Mouse (Mus musculus) urinary bladder, adult 2 months (tissue): ENCODE results near the gene Col1a1. TPM values are rescaled to one million over a fixed set of nuclear protein-coding genes. Genes with fewer than 3 reads are reported as not detected.
"Not testable (repeated sequence)": the region's sequence is repeated elsewhere in the genome, so short reads cannot be mapped to it uniquely, and the experiment has no call there.

ENCODE experiments used
- DNase-seq: peaks from one replicate; pipeline ENCODE4 v3.0.0; 2022; ENCODE audit warnings: low spot score
- polyA plus RNA-seq: library from polyadenylated mRNA; depleted of rRNA; stranded (reverse); fragments of >200 nt; gene quantifications from 2 replicates; pipeline ENCODE4 v1.2.3, GENCODE M21; 2012

Col1a1 gene
- polyA plus RNA-seq, 1 experiment: 953 TPM

GRCm38 (mm10) chr11:94938296-94938695 is 2.3 kb downstream of the Col1a1 start:
- DNase-seq: no peak

GRCm38 (mm10) chr11:94939280-94939679 is 3.3 kb downstream of the Col1a1 start:
- DNase-seq: no peak

- no peak for DNase-seq
Measured at GRCm38 (mm10) chr11:94941121-94941520, 5.1 kb downstream of the Col1a1 start.

GRCm38 (mm10) chr11:94941776-94942175 is 5.8 kb downstream of the Col1a1 start:
- no peak for DNase-seq

- no peak for DNase-seq
Measured at GRCm38 (mm10) chr11:94942282-94943023, 6.4 kb downstream of the Col1a1 start.

GRCm38 (mm10) chr11:94943054-94943453 is 7.0 kb downstream of the Col1a1 start:
- DNase-seq: no peak

- DNase-seq: no peak
Measured at GRCm38 (mm10) chr11:94944295-94944694, 8.3 kb downstream of the Col1a1 start.

- DNase-seq: no peak
Measured at GRCm38 (mm10) chr11:94945236-94945635, 9.2 kb downstream of the Col1a1 start.

- DNase-seq: no peak
Measured at GRCm38 (mm10) chr11:94952169-94952568, 16.1 kb downstream of the Col1a1 start.

- DNase-seq: no peak
Measured at GRCm38 (mm10) chr11:94955103-94955502, 19.1 kb downstream of the Col1a1 start.

GRCm38 (mm10) chr11:94957693-94958064 is 21.7 kb downstream of the Col1a1 start:
- DNase-seq: no peak

- DNase-seq: no peak
Measured at GRCm38 (mm10) chr11:94958065-94958858, 22.2 kb downstream of the Col1a1 start.

GRCm38 (mm10) chr11:94962534-94963101 is 26.6 kb downstream of the Col1a1 start:
- no peak for DNase-seq

- DNase-seq: no peak
Measured at GRCm38 (mm10) chr11:94967419-94967818, 31.4 kb downstream of the Col1a1 start, which contains the start of gene Hils1. Hils1 (plus strand) TSS chr11:94967593.

- no peak for DNase-seq
Measured at GRCm38 (mm10) chr11:94968187-94968586, 32.2 kb downstream of the Col1a1 start.

GRCm38 (mm10) chr11:94969709-94970108 is 33.7 kb downstream of the Col1a1 start:
- DNase-seq: not testable (repeated sequence)

GRCm38 (mm10) chr11:94970210-94970943 is 34.4 kb downstream of the Col1a1 start:
- DNase-seq: no peak

GRCm38 (mm10) chr11:94971895-94972615 is 36.0 kb downstream of the Col1a1 start:
- DNase-seq: no peak

- no peak for DNase-seq
Measured at GRCm38 (mm10) chr11:94972887-94973286, 36.9 kb downstream of the Col1a1 start.

GRCm38 (mm10) chr11:94973313-94973712 is 37.3 kb downstream of the Col1a1 start:
- no peak for DNase-seq

GRCm38 (mm10) chr11:94974951-94975350 is 38.9 kb downstream of the Col1a1 start:
- DNase-seq: no peak
